Mouse (Mus musculus): ENCODE results near the gene Birc7.

Gene Birc7

DNA sequence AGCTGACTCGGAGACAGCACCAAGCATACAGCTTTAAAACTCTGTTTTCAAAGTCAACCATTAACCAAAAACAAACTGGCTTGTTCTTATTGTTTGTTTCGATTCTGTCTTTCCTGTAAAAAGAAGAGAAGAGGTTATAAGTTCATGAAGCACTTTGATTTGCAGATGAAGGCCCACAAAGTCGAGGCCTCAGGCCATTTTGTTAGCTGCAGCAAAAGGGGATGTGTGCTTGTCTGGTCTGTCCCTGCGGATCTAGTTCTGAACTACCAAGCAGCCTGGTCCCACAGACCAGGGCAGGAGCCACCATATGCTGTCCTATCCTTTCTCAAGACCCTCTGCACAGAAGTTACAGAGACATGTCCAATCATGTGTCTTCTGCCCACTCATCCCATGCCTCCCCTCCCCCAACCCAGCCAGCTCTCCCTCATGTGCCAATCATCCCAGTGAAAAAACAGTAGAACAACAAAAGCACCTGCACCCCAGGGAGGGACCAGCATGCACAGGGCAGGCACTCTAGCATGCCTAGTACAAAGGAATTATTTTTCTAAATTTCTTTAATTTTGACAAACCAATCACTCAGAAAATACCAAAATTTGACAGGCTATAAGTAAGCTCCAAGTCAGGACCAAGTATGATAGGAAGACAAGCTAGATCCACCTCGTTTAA is 23.1 kb upstream of the Birc7 start:
- DNase-seq (ENCODE audit: low spot score) = no peak

DNA sequence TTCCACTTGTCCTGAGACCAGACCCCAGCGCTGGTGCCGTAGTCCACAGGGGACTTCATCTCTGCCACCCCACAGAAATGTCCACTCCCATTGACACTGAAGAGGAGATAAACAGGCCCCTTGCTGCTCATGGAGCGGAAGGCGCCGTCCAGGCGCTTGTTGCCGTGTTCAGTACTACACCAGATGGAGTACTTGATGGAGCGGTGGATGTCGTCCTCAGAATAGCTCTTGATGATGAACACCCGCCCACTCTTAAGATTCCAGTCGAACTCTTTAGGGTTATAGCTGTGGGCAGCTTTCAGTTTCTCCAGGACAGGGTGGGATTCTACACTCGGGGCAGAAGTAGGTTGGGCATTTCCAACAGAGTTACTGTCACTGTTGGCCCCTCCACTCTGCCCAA is 17.9 kb upstream of the Birc7 start:
- no peak for DNase-seq (ENCODE audit: low spot score)

DNA sequence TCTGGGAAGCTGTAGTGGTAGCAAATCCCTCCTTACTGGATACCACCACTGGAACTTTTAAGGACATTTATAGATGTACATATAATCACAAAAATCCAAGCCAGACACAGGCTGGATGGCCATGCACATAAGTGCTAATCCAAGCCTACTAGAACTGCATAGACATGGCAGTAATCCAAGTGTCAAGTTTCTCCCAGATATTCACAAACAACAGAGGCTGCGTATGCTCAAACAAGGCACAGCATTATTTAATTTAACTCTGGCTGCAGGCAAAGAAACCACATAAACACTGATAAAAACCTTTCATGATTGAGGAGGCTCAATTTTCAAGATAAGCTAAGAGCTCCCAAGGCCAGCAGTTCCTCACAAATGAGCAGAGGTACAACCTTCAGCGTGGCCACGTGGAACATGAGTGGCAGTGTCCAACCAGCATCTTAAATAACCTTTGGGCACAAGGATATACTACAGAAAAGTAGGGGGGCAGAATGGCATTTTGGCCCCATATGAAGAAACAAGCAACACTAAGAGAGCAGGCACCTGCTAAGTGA is 12.9 kb upstream of the Birc7 start:
- no peak for DNase-seq (ENCODE audit: low spot score)

DNA sequence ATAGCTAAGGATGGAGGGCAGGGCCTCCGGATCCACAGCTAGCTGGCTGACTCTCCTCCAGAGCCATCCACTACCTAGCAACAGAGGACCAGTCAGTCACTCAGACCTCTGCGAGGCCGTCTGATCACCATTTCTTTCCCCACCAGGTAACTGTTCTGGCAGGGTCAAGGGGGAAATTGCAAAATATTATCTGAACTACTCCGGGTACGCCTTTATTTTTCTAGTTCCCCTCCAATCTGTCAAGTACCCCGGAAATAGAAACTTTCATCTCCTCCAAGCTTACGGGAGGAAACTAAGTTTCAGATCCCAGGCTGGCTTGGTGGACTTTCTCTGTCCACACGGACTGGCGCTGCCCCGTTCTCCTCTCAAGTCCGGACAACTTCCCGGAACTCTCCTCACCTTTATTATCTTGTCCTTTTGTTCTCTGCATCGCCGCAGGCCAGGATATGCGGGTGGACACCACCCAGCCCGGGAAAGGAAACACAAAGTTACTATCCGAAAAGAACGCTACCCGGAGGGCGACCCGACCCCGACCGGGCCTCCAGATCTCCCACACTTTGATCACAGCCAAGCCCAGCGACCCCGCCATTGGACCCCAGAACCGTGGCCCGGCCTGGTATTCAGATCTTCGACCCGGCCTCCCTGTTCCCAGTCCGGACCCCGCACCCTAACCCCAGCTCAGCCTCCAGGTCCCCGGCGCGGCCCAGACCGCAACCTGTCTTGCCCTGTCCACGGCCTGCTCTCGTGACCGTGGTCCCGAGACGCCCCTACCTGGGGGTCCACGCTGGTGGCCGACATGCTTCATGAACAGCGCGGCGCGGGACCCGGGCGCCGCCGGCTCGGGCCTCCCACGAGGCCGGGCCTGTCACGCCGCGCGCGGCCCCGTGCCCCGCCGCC is 8.7 kb upstream of the Birc7 start:
- no peak for DNase-seq (ENCODE audit: low spot score)

DNA sequence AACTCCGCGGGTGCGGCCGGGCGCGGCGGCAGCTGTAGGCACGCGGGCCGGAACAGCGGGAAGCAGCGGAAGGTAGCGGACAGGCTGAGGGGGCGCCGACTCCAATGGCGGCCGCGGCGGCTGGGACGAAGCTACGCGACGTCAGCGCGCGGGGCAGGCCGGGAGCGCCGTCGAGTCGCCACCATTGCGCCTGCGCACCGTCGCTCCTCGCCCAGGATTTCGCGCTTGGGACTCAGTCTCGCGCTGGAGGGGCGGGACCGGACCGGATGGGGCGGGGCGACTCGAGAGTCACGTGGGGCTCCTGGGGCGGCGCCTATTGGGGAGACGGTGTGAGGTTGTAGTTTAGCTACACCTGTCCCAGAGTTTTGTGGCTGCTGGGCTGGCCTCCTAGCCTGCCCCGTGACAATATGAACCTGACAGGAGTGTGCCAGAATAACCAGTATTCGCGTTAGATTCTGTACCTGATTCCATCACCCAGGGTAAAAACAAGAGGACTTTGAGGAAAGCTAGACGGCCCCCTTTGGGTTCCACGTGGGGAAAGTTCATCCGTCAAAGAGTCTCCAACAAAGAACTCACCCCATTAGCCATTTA is 7.9 kb upstream of the Birc7 start, which contains the start of gene Ythdf1:
TSS of gene Ythdf1 (minus strand) at position 140 of the 591 bp plus-strand sequence.
- DNase-seq (ENCODE audit: low spot score) = peak; percentile 99

DNA sequence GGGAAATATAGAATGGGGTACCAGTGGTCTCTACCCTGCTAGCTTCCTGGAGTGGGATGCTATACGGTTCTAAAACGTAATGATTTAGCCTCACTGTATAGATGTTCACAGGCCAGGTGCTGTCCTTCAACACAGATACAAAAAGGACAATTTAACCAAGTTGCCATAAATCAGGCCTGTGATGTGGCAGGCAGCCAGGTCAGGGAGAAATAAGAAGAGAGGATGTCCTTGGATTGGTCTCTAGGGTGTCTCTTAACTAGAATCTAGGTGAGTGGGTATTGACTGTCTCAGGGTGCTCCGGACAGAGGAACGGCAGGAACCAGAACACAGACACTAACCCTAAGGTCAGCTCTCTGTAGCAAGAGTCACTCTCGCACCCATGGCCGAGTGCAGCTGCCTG is 6.1 kb upstream of the Birc7 start:
- DNase-seq (ENCODE audit: low spot score) = no peak

DNA sequence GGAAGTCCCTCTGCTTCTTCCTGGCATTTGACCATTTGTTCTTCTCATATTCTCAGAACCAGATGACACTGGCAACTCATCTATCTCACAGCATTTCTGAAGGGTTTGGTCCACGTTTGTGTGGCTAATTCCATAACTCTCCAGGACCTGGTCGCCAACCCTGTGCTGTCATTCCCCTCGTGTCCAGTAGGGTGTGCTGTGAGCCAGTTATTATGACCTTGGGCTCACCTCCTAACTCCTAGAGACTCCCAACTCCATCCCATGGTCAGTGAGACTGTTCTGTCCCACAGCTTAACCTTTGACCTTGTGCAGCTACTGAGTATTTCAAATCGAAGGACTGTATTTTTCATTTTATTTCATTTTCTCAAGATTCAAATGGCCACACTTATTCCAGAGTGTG is 3.6 kb upstream of the Birc7 start:
- peak; percentile 91 for DNase-seq (ENCODE audit: low spot score)

DNA sequence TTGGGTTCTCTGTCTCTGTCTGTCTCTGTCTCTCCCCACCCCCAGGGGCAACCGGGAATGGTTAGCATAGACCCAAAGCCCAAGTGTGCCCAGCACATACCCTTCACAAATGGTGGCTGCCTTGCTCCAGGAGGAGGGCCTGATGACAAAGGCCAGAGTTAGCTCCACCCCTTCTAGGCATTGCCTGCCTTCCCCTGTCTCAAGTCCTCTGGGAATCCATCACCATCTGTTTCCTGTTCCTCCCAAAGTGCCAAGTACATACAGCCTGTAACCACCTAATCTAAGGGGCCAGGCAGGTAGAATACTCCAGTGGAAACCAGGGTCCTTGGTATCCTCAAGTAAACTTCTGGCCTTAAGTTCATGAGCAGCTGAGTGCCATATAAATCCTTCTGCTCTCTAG is 3.6 kb downstream of the Birc7 start:
- no peak for DNase-seq (ENCODE audit: low spot score)

DNA sequence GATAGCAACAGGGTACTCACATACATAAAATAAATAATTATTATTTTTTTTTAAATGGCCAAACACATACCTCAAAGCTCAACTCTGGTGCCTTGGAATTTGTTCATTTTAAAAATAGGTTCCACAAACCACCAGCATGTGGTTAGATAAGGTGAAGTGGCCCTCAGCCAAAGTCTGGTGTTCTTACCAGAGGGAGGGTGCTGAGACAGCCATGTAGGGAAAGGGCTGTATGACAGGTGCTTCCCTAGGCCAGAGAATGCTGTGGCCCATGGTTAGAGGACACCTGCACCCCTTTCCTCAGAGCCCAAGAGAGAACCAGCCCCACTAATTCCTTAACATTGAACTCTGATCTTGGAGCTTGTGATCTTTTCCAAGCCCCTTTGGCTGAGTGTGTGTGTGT is 11.4 kb downstream of the Birc7 start:
- no peak for DNase-seq (ENCODE audit: low spot score)

DNA sequence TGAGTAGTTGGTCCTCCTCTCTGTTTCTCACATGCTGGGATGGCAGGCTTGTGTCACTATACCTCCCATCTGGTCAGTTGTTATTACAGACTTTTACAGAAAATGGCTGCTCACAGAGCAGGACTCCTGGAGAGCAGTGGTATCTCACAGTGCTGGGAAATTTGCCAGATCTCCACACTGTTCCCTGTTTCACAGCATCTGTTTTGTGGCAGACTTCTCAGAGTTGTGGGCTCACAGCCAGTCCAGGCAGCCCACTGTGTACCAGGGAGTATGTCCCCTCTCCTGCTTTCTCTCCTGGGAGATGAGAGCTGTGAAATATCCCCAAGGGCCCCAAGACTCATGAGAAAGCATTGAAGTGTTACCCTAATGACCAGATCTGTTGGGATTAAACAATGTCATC is 13.0 kb downstream of the Birc7 start:
- no peak for DNase-seq (ENCODE audit: low spot score)

DNA sequence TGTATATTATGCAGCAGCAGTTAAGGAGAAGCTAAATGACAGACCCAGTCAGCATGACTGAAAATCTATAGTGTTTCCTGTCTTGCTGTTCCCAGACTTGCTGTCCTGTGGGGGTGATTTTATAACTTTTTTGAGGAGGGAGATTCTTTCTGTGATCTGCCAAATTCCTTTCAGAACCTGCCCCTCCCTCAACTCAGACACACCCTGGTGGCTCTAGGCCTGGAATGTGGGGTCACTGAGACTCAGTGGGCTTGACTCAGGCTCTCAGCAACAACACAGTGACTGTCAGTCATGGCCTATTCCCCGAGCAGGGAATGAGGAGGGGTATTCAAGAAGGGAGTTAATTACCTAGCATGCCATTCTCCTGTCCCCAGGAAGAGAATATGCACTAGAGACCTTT is 21.1 kb downstream of the Birc7 start:
- DNase-seq (ENCODE audit: low spot score) = no peak

DNA sequence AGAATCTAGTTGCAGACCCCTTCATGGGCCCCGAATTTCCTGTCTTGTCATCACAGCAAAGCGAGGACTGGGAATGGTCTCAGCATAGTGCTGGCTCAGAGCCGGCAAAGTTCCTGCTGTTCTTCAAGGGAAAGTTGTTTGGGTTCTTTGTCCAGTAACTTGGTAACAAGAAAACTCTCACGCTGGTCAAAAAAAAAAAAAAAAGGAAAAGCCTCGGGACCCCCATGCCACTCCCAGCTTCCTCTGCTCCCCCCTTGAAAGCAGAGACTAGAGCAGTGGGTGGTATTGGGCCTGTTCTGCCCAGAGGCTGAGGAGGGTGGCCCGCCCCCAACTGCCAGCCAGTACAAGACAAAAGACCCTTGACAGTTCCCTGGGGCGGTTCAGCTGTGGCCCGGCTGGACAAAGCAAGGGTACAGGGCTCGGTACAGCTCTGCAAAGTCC is 23.9 kb downstream of the Birc7 start:
- peak; percentile 65 for DNase-seq (ENCODE audit: low spot score)

DNA sequence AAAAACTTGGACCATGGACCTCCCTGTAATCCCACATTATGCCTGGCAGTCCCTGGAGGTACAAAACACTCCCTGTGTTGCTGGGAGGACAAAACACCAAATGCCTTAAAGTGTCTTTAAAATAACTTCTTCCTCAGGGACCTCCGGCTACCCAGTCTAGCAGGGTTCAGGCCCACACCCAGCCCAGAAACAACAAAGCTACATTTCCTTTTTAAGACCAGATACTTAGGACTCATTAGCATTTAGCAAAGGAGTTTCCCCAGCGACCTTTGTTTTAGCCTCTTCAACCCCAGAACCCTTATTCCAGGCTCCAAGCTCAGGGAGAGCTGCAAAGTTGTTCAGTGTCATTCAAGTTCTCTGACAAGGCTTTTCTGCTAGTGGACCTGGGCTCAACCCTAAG is 24.8 kb downstream of the Birc7 start:
- no peak for DNase-seq (ENCODE audit: low spot score)

DNA sequence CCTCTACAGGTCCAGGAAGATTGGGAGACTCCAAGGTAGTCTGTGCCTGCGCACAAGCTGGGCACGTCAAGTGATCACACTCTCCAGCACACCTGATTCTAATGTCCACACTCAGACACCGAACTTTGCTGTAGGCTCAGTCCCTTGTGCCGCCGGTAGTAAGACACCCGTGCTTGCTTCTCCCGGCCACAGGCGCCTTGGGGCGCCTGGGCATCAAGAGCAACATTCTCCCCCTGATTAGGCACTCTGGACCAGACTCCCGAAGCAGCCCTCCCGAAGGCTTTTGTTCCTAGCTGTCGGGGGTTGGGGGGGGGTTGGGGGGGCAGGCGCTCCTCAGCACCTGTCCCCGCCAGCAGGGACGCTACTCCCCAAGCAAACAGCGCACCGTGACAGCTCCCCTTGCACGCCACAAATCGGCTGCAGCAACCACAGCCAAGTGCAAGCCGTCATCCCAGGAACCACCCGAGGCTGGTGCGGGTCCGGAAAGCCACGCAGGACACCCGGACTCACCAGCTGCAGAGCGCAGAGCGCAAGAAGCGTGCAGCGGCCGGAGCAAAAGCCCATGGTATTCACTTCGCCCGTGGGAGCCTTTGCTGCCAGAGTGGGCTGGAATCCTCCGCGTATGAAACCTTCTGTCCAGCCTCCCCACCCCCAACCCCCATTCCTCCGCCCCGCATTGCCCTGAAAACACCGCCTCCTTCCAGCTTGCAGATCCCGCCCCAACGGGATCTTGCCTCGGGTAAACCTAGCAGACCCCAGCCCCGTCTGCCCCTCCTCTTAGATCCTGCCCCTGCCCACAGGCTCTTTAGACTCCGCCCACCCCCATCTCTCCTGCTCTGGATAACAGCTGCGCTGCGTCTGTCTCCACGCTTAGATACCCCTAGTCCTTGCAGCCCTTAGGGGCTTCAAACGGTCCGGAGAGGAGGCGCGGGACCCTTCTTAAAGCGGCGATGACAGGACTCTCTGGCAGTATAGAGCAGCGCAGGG is 25.5 kb downstream of the Birc7 start, which contains the start of gene Nkain4:
TSS of gene Nkain4 (minus strand) at position 639 of the 987 bp plus-strand sequence.
- peak; percentile 96 for DNase-seq (ENCODE audit: low spot score)

DNA sequence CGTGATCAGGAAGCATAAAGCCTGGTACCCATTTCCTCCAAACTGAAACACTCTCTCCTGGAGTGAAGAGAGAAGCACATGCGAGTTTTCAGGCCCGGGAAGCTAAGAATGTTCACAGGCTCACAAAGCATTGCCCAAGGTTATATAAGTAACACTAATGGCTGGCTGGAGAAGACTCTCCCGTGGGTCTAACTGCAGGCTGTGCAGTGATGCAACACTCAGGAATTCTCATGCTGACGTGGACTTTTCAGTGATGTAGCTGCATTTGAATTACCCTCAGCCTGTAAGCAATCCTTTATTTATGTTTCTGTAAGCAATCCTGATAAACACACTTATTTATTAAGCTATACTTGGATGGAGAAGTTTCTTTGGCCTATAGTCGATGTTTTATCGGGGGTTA is 30.8 kb downstream of the Birc7 start:
- no peak for DNase-seq (ENCODE audit: low spot score)

DNA sequence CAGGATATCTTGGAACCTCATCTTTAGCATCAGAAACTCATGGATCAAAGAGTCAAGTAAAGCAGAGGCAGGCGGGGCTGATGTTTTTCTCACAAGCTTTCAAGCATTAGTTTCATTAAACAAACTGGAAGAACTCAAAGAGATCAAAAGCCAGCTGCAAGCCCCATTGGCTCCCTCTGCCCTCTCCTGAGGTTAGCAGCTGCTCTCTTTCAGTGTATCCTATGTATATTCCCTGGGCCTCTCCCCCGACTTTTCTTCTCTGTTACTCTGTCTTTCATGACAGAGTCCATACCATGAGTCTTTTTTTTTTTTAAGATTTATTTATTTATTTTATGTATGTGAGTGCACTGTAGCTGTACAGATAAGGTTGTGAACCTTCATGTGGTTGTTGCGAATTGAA is 31.4 kb downstream of the Birc7 start:
- DNase-seq (ENCODE audit: low spot score) = no peak

DNA sequence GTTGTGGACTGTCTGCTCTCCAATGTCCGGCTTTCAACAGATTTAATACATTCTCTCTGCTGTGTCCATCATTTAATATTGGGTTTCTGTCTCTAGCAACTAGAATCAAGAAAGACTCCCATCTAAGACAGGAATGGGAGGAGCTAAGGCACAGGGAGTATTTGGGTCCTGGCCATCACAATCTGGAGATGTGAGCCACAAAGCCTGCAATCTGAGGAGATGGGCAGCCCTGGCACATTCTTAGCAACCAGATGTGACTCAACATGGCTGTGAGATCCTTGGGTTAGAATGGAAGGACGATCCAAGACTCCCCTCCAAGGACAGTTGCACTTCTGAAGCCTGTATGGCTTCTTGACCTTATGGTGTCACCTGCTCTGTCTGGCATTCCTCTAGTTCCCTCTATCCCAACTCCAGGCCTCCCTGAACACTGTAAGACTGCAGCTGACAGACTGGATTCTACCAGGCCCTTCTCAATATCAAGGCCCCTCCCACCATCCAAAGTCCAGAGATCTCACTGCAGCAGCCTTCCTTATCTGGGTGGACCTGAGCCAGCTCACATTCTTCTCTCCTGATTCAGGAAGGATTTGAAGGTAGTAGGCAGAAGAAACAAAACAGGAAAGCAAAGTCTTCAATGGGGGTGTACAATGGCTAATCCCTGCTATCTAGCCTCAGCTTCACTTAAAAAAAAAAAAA is 33.9 kb downstream of the Birc7 start:
- DNase-seq (ENCODE audit: low spot score) = no peak

DNA sequence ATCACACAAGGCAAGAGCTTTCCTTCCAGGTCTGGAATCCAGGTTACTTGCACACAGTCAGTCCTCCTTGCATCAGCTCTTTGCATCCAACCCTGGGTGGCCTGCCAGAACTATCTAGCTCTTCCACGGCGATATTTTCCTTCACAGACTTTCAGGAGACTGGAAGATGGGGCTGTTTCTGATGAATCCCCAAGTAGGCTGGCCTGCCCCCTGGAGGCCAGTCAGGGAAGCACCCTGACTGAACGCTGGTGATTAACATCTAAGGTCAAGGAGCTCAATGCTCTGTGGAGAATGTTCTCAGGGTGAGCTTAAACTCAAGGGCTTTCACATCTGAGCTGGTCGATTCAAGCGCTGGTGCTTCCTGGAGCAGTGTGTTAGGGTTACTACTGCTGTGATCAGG is 35.1 kb downstream of the Birc7 start:
- peak; percentile 89 for DNase-seq (ENCODE audit: low spot score)

DNA sequence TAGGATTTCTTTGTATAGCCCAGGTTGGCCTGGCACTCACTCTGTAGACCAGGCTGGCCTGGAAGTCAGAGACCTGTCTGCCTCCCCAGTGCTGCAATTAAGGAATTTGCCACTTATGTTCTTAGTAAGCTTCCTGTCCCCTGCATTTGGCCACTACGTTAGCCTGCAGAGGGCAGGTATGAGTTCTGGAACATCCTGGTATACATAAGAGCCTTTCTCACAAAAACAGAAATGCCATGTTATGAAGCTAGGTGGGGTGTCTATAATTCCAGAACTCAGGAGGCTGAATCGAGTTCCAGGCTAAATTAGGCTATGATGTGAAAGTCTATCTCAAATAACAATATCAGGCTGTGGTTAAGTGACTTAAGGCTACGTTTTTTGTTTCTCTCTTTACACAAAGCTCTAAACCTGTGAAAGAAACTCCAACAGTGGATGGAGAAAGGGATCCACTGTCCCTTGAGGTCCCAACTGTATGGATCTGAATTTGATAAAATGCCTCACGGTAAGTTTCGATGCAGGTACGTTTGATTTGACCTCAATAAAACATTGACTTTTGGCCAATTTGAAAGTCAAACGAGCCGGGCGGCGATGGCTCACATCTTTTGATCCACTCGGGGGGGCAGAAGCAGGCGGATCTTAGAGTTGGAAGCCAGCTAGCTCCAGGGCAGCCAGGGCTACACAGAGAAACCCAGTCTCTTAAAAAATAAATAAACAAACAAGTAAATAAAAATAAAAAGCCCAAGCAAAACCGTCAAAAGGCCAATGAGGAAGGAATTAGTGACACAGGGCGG is 37.5 kb downstream of the Birc7 start:
- peak; percentile 36 for DNase-seq (ENCODE audit: low spot score)
